Mouse (Mus musculus): ENCODE results near the gene Rgs7.

DNA sequence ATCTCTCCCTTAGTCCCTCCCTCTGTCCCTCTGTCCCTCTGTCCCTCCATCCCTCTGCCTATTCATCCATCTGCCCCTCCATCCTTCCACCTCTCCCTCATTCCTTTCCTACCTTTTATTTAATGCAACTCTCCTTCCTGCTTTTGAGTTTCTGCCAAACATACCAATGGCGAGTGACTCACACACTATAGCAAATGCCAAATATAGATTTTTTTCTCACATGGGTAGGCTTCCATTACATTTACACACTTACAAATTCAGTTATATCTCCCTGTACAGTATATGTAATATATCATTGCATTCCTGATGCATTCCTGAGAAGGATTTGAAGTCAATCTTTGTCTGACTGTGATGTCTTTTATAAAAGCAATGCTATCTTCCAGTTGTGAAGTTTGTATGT is 202.2 kb downstream of the Rgs7 start:
- TF ChIP-seq CTCF (IDR thresholded peaks at IDR 0.05; ENCODE audit: low read depth): no peak
- TF ChIP-seq EP300 (optimal IDR thresholded peaks at IDR 0.05): no peak

All from stomach, postnatal 0 days (tissue).